Mouse (Mus musculus) forebrain, postnatal 0 days (tissue): ENCODE data around the gene Nkd1. TPM values are rescaled to one million over a fixed set of nuclear protein-coding genes. Genes with fewer than 3 reads are reported as not detected.

Experiments used
- ATAC-seq: fragments of 200-750 bp; cut with Nextera tagmentation; 2 replicates; pipeline ENCODE4 v1.8.0; 2017; ENCODE audit warnings: mild to moderate bottlenecking, moderate library complexity
- DNase-seq: peaks from one replicate; pipeline ENCODE4 v3.0.0-alpha.2; 2015
- H3K27ac ChIP-seq: fragments of 300-500 bp; sonication (generic); 2 replicates; pipeline ENCODE4 v1.5.1; 2014; ENCODE audit warnings: low read depth, mild to moderate bottlenecking, antibody characterized with exemption, low read length, moderate library complexity, mixed read lengths
- H3K27me3 ChIP-seq: fragments of 300-500 bp; sonication (generic); 2 replicates; pipeline ENCODE4 v1.6.1; 2014; ENCODE audit warnings: mild to moderate bottlenecking, low read length, mixed read lengths; ENCODE audit not compliant: insufficient read depth
- H3K36me3 ChIP-seq: fragments of 300-500 bp; sonication (generic); 2 replicates; pipeline ENCODE4 v1.6.1; 2014; ENCODE audit warnings: mild to moderate bottlenecking, moderate library complexity; ENCODE audit not compliant: insufficient read depth
- H3K4me1 ChIP-seq: fragments of 300-500 bp; sonication (generic); 2 replicates; pipeline ENCODE4 v1.6.1; 2014; ENCODE audit warnings: antibody characterized with exemption; ENCODE audit not compliant: insufficient read depth
- H3K4me2 ChIP-seq: fragments of 300-500 bp; sonication (generic); 2 replicates; pipeline ENCODE4 v1.6.1; 2014; ENCODE audit warnings: low read depth, mild to moderate bottlenecking, moderate library complexity
- H3K4me3 ChIP-seq: fragments of 300-500 bp; sonication (generic); 2 replicates; pipeline ENCODE4 v1.5.1; 2014; ENCODE audit warnings: low read depth, low read length, mixed read lengths
- H3K9ac ChIP-seq: fragments of 300-500 bp; sonication (generic); 2 replicates; pipeline ENCODE4 v1.6.1; 2014; ENCODE audit warnings: mild to moderate bottlenecking
- H3K9me3 ChIP-seq: fragments of 300-500 bp; sonication (generic); 2 replicates; pipeline ENCODE4 v1.6.1; 2016; ENCODE audit warnings: low read length
- CTCF ChIP-seq: sonication (generic); IDR thresholded peaks from 2 replicates; pipeline ENCODE4 v1.5.1; 2016; ENCODE audit warnings: antibody characterized with exemption, control low read depth, low read depth
- WGBS: fragments of 180-500 bp; shearing (Covaris S2); extraction: QIAGEN DNeasy Blood & Tissue Kit; methylation state at CpG from one replicate; pipeline ENCODE4 v1.1.7; 2014; 5-methylcytosine and 5-hydroxymethylcytosine counted together
- polyA plus RNA-seq: library from polyadenylated mRNA; unstranded; fragments of >200 nt; fragmentation: Nextera tagmentation; extraction: Ambion mirVana; gene quantifications from 2 replicates; pipeline ENCODE4 v1.2.1, GENCODE M21; 2015
- total RNA-seq: library from RNA; depleted of rRNA; stranded (reverse); fragments of >200 nt; gene quantifications from 2 replicates; pipeline ENCODE4 v1.2.3, GENCODE M21; 2014

Gene Nkd1
- total and polyA plus RNA-seq, 2 experiments from 2014 or later: 22.8 to 33.6 TPM

DNA sequence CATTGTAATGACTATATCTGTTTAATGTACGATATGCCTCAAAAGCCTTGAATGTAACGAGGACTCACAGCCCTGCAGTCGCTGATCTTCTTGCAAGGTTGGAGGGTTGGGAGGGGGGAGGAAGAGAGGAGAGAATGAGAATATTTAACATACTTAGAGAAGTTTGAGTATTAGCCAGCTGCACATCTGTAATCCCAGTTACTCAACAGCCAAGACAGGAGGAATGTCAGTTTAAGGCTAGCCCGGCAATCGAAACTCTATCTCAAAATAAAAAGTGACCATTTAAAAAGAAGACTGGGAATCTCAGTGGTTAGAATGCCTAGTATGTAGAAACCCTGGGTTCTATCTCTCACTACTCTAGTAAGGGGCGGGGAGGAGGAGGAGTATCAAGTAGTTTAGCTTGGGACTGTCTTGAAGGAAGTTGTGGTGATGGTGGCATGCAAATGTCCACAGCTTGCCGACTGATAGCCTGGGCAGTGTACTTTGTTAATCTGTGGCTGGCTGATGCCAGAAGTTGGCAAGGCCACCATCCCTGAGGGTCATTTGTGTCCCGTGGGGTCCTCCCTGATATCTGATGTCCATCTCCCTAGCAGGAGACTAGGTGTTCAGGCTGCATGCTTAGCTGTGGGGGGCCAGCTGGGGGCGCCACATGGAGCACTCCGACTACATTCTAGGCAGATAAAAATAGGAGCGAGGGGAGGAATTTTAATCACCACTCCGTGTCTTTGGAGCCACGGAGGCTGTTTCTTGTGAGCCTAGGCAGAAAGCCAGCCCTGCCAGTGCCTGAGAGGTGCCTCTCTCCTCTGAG lies 46.4 kb downstream of the Nkd1 start:
- Histone ChIP-seq H3K27ac (no peak overlapping the region; the same call in 1 of the 2 replicates), H3K4me2 (no peak overlapping the region), H3K36me3 (no peaks in the 10 kb centered on the region), H3K9ac (no peak overlapping the region), H3K4me1 (peaks cover 22% of the 10 kb centered on the region), H3K4me3 (no peak overlapping the region), H3K27me3 (no peaks in the 10 kb centered on the region), H3K9me3 (no peaks in the 10 kb centered on the region)
- peak; percentile 49 for TF ChIP-seq CTCF
- 49% methylated on average over 13 of the region's 13 CpGs for WGBS
- DNase-seq (peak; percentile 63), ATAC-seq (peak; percentile 44; the same call in 1 of the 2 replicates)

DNA sequence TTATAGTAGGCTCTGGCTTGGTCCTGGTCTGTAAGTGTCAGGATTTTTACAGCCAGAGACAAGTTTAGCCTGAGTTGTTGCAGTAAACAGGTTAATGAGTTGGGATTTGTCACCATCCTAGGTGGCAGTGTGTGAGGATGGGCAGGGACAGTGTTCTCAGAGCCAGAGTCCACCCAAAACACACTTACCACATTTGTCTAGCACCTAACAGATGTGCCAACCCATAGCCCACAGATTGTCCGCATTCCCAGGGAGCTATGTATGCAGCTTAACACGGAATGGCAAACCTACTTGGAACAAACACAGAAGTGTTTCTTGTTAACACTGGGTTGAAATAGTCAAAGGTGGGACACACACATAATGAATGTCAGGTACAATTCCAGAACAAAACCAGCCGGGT lies 47.1 kb downstream of the Nkd1 start:
- Histone ChIP-seq H3K36me3 (no peaks in the 10 kb centered on the region), H3K27me3 (no peaks in the 10 kb centered on the region), H3K9me3 (no peaks in the 10 kb centered on the region), H3K4me2 (no peak overlapping the region), H3K4me3 (no peak overlapping the region), H3K27ac (no peak overlapping the region; the same call in 1 of the 2 replicates), H3K9ac (no peak overlapping the region), H3K4me1 (peaks cover 28% of the 10 kb centered on the region)
- DNase-seq (no peak), ATAC-seq (no peak)
- WGBS: 65% methylated on average over 3 of the region's 3 CpGs
- no peak for TF ChIP-seq CTCF

DNA sequence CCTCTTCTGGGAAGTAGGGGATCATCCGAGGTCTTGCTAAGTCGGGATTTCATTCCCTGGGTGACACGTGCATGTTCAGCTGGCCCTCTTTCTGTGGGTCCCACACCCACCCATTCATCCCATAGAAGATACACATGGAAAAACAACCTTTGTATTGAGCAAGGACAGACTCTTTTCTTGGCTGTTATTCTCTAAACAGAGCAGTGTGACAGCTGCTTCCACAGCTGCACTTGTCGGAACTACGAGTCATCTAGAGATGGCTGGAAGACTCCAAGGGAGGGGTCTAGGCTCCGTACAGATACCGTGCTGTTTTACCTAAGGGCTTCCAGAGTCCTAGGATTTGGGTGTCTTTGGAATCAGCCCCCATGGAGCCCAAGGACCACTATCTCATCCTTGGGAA lies 48.2 kb downstream of the Nkd1 start:
- 68% methylated on average over 7 of the region's 7 CpGs for WGBS
- no peaks in the 10 kb centered on the region for H3K9me3 ChIP-seq
- ATAC-seq: no peak
- H3K27ac ChIP-seq: no peak overlapping the region
- no peak overlapping the region for H3K4me3 ChIP-seq
- no peak for DNase-seq
- H3K36me3 ChIP-seq: no peaks in the 10 kb centered on the region
- H3K27me3 ChIP-seq: no peaks in the 10 kb centered on the region
- H3K4me2 ChIP-seq: no peak overlapping the region
- peaks cover 33% of the 10 kb centered on the region for H3K4me1 ChIP-seq
- H3K9ac ChIP-seq: no peak overlapping the region
- no peak for TF ChIP-seq CTCF

DNA sequence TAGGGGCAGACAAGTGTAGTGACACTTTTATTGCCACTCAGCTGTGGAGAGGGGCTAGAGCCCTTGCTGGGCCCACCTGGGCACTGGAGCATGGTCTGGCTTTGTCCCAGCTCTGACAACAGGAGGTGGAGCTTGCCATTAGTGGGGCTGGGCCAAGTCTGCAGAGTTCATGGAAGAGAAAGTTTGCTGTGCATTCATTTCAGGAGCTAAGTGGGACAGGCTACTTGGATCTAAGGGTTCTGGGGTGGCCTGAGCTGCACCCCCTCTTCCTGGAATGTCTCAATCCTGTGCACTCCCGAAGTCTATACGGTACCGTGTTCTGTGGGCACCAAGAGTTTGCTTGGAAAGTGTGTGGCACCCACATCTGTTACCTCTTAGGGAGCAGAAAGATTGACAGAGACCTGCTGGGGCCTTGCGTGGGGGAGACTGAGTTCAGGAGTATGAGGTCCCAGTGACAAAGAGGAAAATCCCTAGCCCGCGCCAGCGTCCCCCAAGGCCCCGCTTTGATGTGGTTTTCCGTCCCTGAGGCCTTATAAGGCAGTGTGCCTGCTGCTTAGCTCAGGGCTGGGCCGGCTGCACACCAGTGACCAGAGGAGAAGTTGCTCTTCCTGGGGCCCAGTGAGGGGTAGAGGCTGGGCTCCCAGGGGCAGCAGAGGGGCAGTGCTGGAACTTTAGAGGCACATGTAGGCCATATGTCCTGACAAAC lies 49.3 kb downstream of the Nkd1 start:
- no peaks in the 10 kb centered on the region for H3K27me3 ChIP-seq
- H3K4me2 ChIP-seq: no peak overlapping the region
- H3K9ac ChIP-seq: no peak overlapping the region
- peaks cover 33% of the 10 kb centered on the region for H3K4me1 ChIP-seq
- 55% methylated on average over 10 of the region's 10 CpGs for WGBS
- TF ChIP-seq CTCF: no peak
- no peak overlapping the region for H3K4me3 ChIP-seq
- H3K9me3 ChIP-seq: no peaks in the 10 kb centered on the region
- H3K27ac ChIP-seq: no peak overlapping the region
- ATAC-seq (no peak), DNase-seq (no peak)
- H3K36me3 ChIP-seq: no peaks in the 10 kb centered on the region

DNA sequence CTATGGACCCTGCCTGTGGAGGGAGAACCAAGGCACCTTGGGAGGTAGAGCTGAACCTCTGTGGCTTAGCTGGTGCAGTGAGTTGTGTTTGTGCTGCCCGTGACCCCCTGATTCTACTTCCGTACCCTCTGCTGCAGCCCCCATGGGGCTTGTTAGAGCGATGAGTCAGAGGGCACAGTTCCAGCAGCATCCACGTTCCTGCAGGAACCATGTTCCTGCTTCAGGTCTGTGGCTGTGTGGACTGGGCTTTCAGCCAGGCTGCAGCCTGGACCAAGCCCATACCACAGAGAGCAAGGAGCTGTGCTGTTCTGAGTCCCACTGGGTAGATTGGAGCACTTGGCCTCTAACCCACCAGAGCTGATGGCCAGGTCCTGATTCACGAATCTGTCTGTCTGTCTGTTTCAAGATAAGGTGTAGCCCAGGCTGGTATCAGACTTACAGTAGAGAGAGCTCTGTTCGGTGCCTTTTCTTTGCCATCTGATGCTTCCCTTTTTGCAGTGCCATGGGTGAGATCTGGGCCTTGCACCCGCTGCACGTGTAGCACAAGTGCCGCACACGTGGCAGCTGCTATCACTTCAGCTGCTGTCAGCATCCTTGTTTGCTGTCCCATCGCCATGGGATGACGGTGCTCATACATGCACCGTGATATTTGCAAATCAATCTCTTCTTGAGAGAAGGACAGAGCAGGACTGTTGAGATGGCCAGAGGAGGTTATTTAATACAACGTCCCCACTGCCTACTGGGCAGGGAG lies 50.5 kb downstream of the Nkd1 start:
- Histone ChIP-seq H3K27me3 (no peaks in the 10 kb centered on the region), H3K9me3 (no peaks in the 10 kb centered on the region), H3K4me2 (no peak overlapping the region), H3K4me3 (no peak overlapping the region), H3K36me3 (no peaks in the 10 kb centered on the region), H3K9ac (no peak overlapping the region), H3K4me1 (peaks cover 33% of the 10 kb centered on the region), H3K27ac (no peak overlapping the region)
- WGBS: 69% methylated on average over 14 of the region's 14 CpGs
- no peak for TF ChIP-seq CTCF
- no peak for ATAC-seq
- peak; percentile 16 for DNase-seq

DNA sequence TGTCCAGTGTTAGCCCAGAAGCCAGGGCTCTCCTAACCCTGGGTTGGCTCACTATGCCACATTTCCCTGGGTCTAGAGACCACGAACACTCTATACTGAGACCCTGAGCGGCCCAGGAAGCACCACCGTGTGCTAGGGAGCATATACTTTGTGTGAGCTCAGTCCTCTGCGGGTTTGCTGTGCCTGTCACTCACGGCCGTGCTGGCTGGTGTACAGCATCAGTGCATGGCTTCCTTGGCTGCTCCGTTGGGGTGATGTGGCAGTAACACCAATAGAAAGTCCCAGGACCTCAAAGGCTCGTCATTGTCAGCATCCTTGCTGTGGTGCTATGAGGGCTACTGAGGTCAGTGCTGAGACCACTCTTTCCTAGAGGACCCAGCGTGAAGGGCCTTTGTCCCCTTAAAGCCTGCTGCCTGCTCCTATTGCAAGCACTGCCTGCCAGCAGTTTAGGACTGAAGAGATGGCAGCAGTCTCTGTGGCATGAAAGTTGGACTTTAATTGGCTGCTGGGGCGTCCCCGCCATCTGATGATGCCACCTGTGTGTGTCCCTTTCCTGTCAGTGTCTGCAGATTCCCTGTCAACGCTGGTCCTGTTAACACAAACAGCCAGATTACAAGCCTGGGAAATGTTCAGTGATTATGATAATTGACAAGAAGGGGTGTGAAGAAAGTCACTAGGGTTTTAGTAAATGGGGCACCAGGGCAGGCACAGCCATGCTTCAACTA lies 51.2 kb downstream of the Nkd1 start:
- no peaks in the 10 kb centered on the region for H3K36me3 ChIP-seq
- no peak overlapping the region for H3K9ac ChIP-seq
- 46% methylated on average over 12 of the region's 12 CpGs for WGBS
- no peak overlapping the region for H3K4me3 ChIP-seq
- ATAC-seq (peak; percentile 65), DNase-seq (no peak)
- no peak overlapping the region for H3K4me2 ChIP-seq
- no peak overlapping the region for H3K27ac ChIP-seq
- TF ChIP-seq CTCF: no peak
- peaks cover 33% of the 10 kb centered on the region for H3K4me1 ChIP-seq
- H3K9me3 ChIP-seq: no peaks in the 10 kb centered on the region
- no peaks in the 10 kb centered on the region for H3K27me3 ChIP-seq
